Mouse (Mus musculus): Measurements from ENCODE around the gene Rptor. TPM values are rescaled to one million over a fixed set of nuclear protein-coding genes. Genes with fewer than 3 reads are reported as not detected.

The Rptor gene
- total RNA-seq, 2 experiments from 2014 or later, result 53.1 to 56.7 TPM

GRCm38 (mm10) chr11:119685910-119686659, 83.4 kb downstream of the Rptor start:
- no peak for DNase-seq (ENCODE audit: low spot score in 2 of 2)

- DNase-seq (ENCODE audit: low spot score in 2 of 2), result no peak
Observed at GRCm38 (mm10) chr11:119687316-119687715, 84.6 kb downstream of the Rptor start.

- no peak for DNase-seq (ENCODE audit: low spot score in 2 of 2)
Observed at GRCm38 (mm10) chr11:119687966-119688365, 85.3 kb downstream of the Rptor start.

GRCm38 (mm10) chr11:119689936-119690335, 87.2 kb downstream of the Rptor start:
- no peak for DNase-seq (ENCODE audit: low spot score in 2 of 2)

- no peak for DNase-seq (ENCODE audit: low spot score in 2 of 2)
Observed at GRCm38 (mm10) chr11:119692196-119692910, 89.6 kb downstream of the Rptor start.

- no peak for DNase-seq (ENCODE audit: low spot score in 2 of 2)
Observed at GRCm38 (mm10) chr11:119692911-119693261, 90.2 kb downstream of the Rptor start.

GRCm38 (mm10) chr11:119694146-119694860, 91.6 kb downstream of the Rptor start:
- DNase-seq (ENCODE audit: low spot score in 2 of 2), result no peak

- no peak for DNase-seq (ENCODE audit: low spot score in 2 of 2)
Observed at GRCm38 (mm10) chr11:119696401-119696800, 93.7 kb downstream of the Rptor start.

GRCm38 (mm10) chr11:119705381-119706066, 102.8 kb downstream of the Rptor start:
- no peak for DNase-seq (ENCODE audit: low spot score in 2 of 2)

- no peak for DNase-seq (ENCODE audit: low spot score in 2 of 2)
Observed at GRCm38 (mm10) chr11:119707259-119707658, 104.6 kb downstream of the Rptor start.

- DNase-seq (ENCODE audit: low spot score in 2 of 2), result no peak
Observed at GRCm38 (mm10) chr11:119709239-119709638, 106.5 kb downstream of the Rptor start.

GRCm38 (mm10) chr11:119710338-119710737, 107.6 kb downstream of the Rptor start:
- no peak for DNase-seq (ENCODE audit: low spot score in 2 of 2)

GRCm38 (mm10) chr11:119710822-119711221, 108.1 kb downstream of the Rptor start:
- no peak for DNase-seq (ENCODE audit: low spot score in 2 of 2)

- no peak for DNase-seq (ENCODE audit: low spot score in 2 of 2)
Observed at GRCm38 (mm10) chr11:119715437-119715836, 112.7 kb downstream of the Rptor start.

- no peak for DNase-seq (ENCODE audit: low spot score in 2 of 2)
Observed at GRCm38 (mm10) chr11:119715841-119716596, 113.3 kb downstream of the Rptor start.

GRCm38 (mm10) chr11:119718115-119718514, 115.4 kb downstream of the Rptor start:
- DNase-seq (ENCODE audit: low spot score in 2 of 2), result no peak

GRCm38 (mm10) chr11:119720101-119721048, 117.7 kb downstream of the Rptor start:
- DNase-seq (ENCODE audit: low spot score in 2 of 2), result no peak

GRCm38 (mm10) chr11:119724709-119725108, 122.0 kb downstream of the Rptor start:
- DNase-seq (ENCODE audit: low spot score in 2 of 2), result no peak

- no peak for DNase-seq (ENCODE audit: low spot score in 2 of 2)
Observed at GRCm38 (mm10) chr11:119731382-119731781, 128.7 kb downstream of the Rptor start.
